In genomic region chr1:152400556-152401540, GRCm38 (mm10) we compare ENCODE assay signal across 8 mouse cellular contexts. TPM values are rescaled to one million over a fixed set of nuclear protein-coding genes. Genes with fewer than 3 reads are reported as not detected.
DNase-seq lines count a peak whose midpoint lies in the region; ATAC-seq and TF ChIP-seq lines count a peak whose summit lies in the region.

No protein-coding gene starts in this region.

- intact Hi-C loops in left cerebral cortex, adult 2 months (cut with DNase I) = loop anchor here (5.0 kb wide), 1 partner anchor 106 kb away; no protein-coding TSS in a partner anchor
- intact Hi-C loops in left cerebral cortex, postnatal 10 days (cut with DNase I) = loop anchor here (5.0 to 10.0 kb wide), 2 partner anchors 91 to 364 kb away; partner anchors contain the start of genes Arpc5 and Rgl1

- H3K36me3 ChIP-seq in embryonic facial prominence, embryonic 15.5 days = no peaks in the 10 kb centered on the region
- H3K36me3 ChIP-seq in hindbrain, postnatal 0 days (ENCODE audit: insufficient read depth, low read length) = no peaks in the 10 kb centered on the region
- H3K36me3 ChIP-seq in midbrain, embryonic 10.5 days = no peaks in the 10 kb centered on the region

- H3K4me1 ChIP-seq in embryonic facial prominence, embryonic 15.5 days = peaks cover 20% of the 10 kb centered on the region
- no peaks in the 10 kb centered on the region for H3K4me1 ChIP-seq in hindbrain, postnatal 0 days (ENCODE audit: insufficient read depth, low read length)
- H3K4me1 ChIP-seq in midbrain, embryonic 10.5 days = peaks cover 23% of the 10 kb centered on the region

- peak overlapping the region; percentile 49; the same call in 1 of the 2 replicates for H3K9ac ChIP-seq in embryonic facial prominence, embryonic 15.5 days
- H3K9ac ChIP-seq in hindbrain, postnatal 0 days (replicated peaks; ENCODE audit: low read length) = peak overlapping the region; percentile 67

- H3K27me3 ChIP-seq in embryonic facial prominence, embryonic 15.5 days = peaks cover 7% of the 10 kb centered on the region
- no peaks in the 10 kb centered on the region for H3K27me3 ChIP-seq in hindbrain, postnatal 0 days (ENCODE audit: insufficient read depth, low read length)
- peaks cover 43% of the 10 kb centered on the region for H3K27me3 ChIP-seq in midbrain, embryonic 10.5 days (ENCODE audit: low read depth, poor library complexity, severe bottlenecking)

- DNase-seq in left cerebral cortex, adult 2 months (ENCODE audit: extremely low spot score in 1 of 2, low spot score in 2 of 2) = peak in 1 of 2 experiments; percentile 23
- DNase-seq in left cerebral cortex, postnatal 10 days (ENCODE audit: extremely low spot score in 1 of 2, low spot score in 2 of 2) = no peak
- peak; percentile 22 for DNase-seq in hindbrain, postnatal 0 days (ENCODE audit: low spot score)
- peak; percentile 19 for DNase-seq in midbrain, embryonic 10.5 days (ENCODE audit: low spot score)
- DNase-seq in telencephalon, adult 2 months (ENCODE audit: low read depth, low spot score) = peak; percentile 45
- no peak for DNase-seq in adrenal gland, postnatal 4 days (ENCODE audit: low spot score in 2 of 2)
- no peak for DNase-seq in thymus, postnatal 0 days (ENCODE audit: low spot score)

- ATAC-seq in embryonic facial prominence, embryonic 15.5 days (ENCODE audit: insufficient number of reproducible peaks, low FRiP score, low TSS enrichment, low read depth) = peak; percentile 32
- peak; percentile 24; the same call in 1 of the 2 replicates for ATAC-seq in hindbrain, postnatal 0 days

- H3K27ac ChIP-seq in left cerebral cortex, adult 2 months = peak overlapping the region; percentile 80; the same call in 1 of the 2 replicates
- no peak overlapping the region; the same call in 1 of the 2 replicates for H3K27ac ChIP-seq in embryonic facial prominence, embryonic 15.5 days (replicated peaks)
- H3K27ac ChIP-seq in hindbrain, postnatal 0 days = no peak overlapping the region
- peak overlapping the region; percentile 87 for H3K27ac ChIP-seq in midbrain, embryonic 10.5 days (replicated peaks)

- WGBS in embryonic facial prominence, embryonic 15.5 days = 10% methylated on average over 14 of the region's 14 CpGs
- WGBS in hindbrain, postnatal 0 days = 11% methylated on average over 14 of the region's 14 CpGs
- WGBS in midbrain, embryonic 10.5 days = 18% methylated on average over 14 of the region's 14 CpGs

- no peak for TF ChIP-seq CTCF in left cerebral cortex, adult 2 months (IDR thresholded peaks at IDR 0.05)
- TF ChIP-seq CTCF in hindbrain, postnatal 0 days (IDR thresholded peaks at IDR 0.05; ENCODE audit: low read depth) = no peak

- H3K4me3 ChIP-seq in left cerebral cortex, adult 2 months = peak overlapping the region; percentile 70
- peak overlapping the region; percentile 64 for H3K4me3 ChIP-seq in embryonic facial prominence, embryonic 15.5 days (replicated peaks)
- H3K4me3 ChIP-seq in hindbrain, postnatal 0 days (ENCODE audit: low read length) = peak overlapping the region; percentile 75
- H3K4me3 ChIP-seq in midbrain, embryonic 10.5 days = peak overlapping the region; percentile 83

- peak overlapping the region; percentile 95 for H3K4me2 ChIP-seq in embryonic facial prominence, embryonic 15.5 days (replicated peaks)
- peak overlapping the region; percentile 91 for H3K4me2 ChIP-seq in hindbrain, postnatal 0 days (ENCODE audit: low read depth, low read length)

- no peaks in the 10 kb centered on the region for H3K9me3 ChIP-seq in embryonic facial prominence, embryonic 15.5 days (replicated peaks)
- no peaks in the 10 kb centered on the region for H3K9me3 ChIP-seq in hindbrain, postnatal 0 days (ENCODE audit: low read length)
- 0 out of 2 replicates have a peak, but pooled peaks cover 9% of the 10 kb centered on the region for H3K9me3 ChIP-seq in midbrain, embryonic 10.5 days (replicated peaks)

RNA-seq across cellular contexts. Expression of gene Colgalt2, which starts 1.2 kb away (rescaled TPM):
- total RNA-seq in left cerebral cortex, adult 2 months (2021) = 1 to 10 TPM; 6.5 to 6.6 TPM
- total RNA-seq in left cerebral cortex, postnatal 10 days (2021) = 1 to 10 TPM; 6.7 to 7.6 TPM
- polyA plus RNA-seq in embryonic facial prominence, embryonic 15.5 days (2015; fragmentation: Nextera tagmentation; extraction: Ambion mirVana) = 4.7 and 4.9 TPM in 2 replicates
- total RNA-seq in hindbrain, postnatal 0 days (2014; rRNA removed) = 6.6 and 7.0 TPM in 2 replicates
- 3.4 and 3.7 TPM in 2 replicates for polyA plus RNA-seq in hindbrain, postnatal 0 days (2015; fragmentation: Nextera tagmentation; extraction: Ambion mirVana)
- polyA plus RNA-seq in midbrain, embryonic 10.5 days (2016; fragmentation: Nextera tagmentation; extraction: Ambion mirVana) = 1.7 and 1.8 TPM in 2 replicates
- 1 to 10 TPM; 2.5 to 2.8 TPM for total RNA-seq in adrenal gland, postnatal 4 days (2021)
- 1.1 and 1.2 TPM in 2 replicates for polyA plus RNA-seq in thymus, postnatal 0 days (2015; fragmentation: Nextera tagmentation; extraction: Ambion mirVana)

RNA-seq across cellular contexts. Expression of gene Tsen15, which starts 14.4 kb away (rescaled TPM):
- total RNA-seq in left cerebral cortex, adult 2 months (2021) = 10 to 100 TPM; 36.1 to 36.5 TPM
- total RNA-seq in left cerebral cortex, postnatal 10 days (2021) = 10 to 100 TPM; 24.4 to 24.7 TPM
- polyA plus RNA-seq in embryonic facial prominence, embryonic 15.5 days (2015; fragmentation: Nextera tagmentation; extraction: Ambion mirVana) = 74.8 and 77.8 TPM in 2 replicates
- 27.1 and 49.8 TPM in 2 replicates for total RNA-seq in hindbrain, postnatal 0 days (2014; rRNA removed)
- 49.1 and 50.8 TPM in 2 replicates for polyA plus RNA-seq in hindbrain, postnatal 0 days (2015; fragmentation: Nextera tagmentation; extraction: Ambion mirVana)
- 54.4 and 69.8 TPM in 2 replicates for polyA plus RNA-seq in midbrain, embryonic 10.5 days (2016; fragmentation: Nextera tagmentation; extraction: Ambion mirVana)
- 10 to 100 TPM; 33.7 to 35.4 TPM for total RNA-seq in adrenal gland, postnatal 4 days (2021)
- 41.8 and 43.4 TPM in 2 replicates for polyA plus RNA-seq in thymus, postnatal 0 days (2015; fragmentation: Nextera tagmentation; extraction: Ambion mirVana)

Comparison
In these comparisons a context has a peak if more than half of its experiments do, and no peak if none do; other contexts are left out.
1. DNase-seq: peak in hindbrain, postnatal 0 days (single experiment), midbrain, embryonic 10.5 days (single experiment) and telencephalon, adult 2 months (single experiment); none in left cerebral cortex, postnatal 10 days (0 of 2), adrenal gland, postnatal 4 days (0 of 2) and thymus, postnatal 0 days (single experiment).
2. H3K27ac ChIP-seq: peak in left cerebral cortex, adult 2 months (single experiment) and midbrain, embryonic 10.5 days (single experiment); none in embryonic facial prominence, embryonic 15.5 days (single experiment) and hindbrain, postnatal 0 days (single experiment).
3. Peak in every context shown above with its lines, with median percentiles within 50 percentile points of each other: H3K4me3 ChIP-seq.